Mouse (Mus musculus): Measurements from ENCODE around the gene 4933405L10Rik.

GRCm38 (mm10) chr8:105715042-105715441 is 7.6 kb downstream of the 4933405L10Rik start:
- TF ChIP-seq CTCF (IDR thresholded peaks at IDR 0.05; ENCODE audit: control insufficient read depth, insufficient read depth, insufficient read length) (no peak), CEBPB (IDR thresholded peaks at IDR 0.05; ENCODE audit: low read depth) (no peak), MYOG (IDR thresholded peaks at IDR 0.05; ENCODE audit: control insufficient read depth, extremely low read depth, insufficient read length) (no peak), USF1 (IDR thresholded peaks at IDR 0.05; ENCODE audit: low read depth) (no peak), MAX (IDR thresholded peaks at IDR 0.05) (no peak)
